Mouse (Mus musculus): Measurements from ENCODE around the gene Ebpl.

Ebpl gene

DNA sequence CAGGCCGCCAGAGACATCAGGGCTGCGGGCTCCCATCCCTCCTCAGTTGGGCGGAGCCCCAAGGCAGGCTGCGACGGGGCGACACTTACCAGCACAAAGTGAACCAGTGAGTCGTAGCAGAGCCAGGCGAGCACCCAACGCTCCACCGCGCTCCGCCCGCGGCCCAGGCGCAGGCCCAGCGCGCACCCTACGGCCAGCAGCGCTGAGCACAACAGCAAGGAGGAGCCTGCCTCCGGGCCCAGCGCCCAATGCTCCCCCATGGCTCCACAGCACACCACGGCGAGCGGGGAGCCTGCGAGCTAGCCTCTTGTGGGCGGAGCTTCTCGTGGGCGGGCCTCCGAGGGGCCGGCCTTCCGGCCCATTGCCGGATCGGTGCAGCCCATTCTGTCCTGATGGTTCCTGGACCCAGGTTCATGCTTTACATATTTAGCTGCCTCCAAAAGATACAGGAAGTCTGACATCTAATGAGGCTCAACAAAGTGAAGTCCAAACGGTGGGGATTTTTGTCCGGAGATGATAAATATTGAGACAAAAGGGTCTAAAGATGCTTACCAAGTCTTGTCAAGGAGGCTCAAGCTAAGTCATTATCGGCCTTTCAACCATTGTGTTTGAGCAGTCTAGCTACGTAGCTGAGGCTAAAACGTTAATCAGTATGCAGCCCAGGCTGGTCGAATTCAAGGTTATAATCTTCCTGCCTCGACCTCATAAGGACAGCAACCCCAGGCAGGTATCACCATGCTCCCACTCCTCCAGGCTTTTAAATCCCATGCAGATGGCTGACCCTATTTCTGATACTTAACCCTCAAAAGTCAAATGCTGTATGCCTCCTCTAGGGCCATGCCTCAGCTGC, at the start of gene Ebpl:
Gene Ebpl (minus strand): TSS at position 309 of the 850 bp plus-strand sequence.
- peak; percentile 70 for DNase-seq (ENCODE audit: low read depth, low spot score)

DNA sequence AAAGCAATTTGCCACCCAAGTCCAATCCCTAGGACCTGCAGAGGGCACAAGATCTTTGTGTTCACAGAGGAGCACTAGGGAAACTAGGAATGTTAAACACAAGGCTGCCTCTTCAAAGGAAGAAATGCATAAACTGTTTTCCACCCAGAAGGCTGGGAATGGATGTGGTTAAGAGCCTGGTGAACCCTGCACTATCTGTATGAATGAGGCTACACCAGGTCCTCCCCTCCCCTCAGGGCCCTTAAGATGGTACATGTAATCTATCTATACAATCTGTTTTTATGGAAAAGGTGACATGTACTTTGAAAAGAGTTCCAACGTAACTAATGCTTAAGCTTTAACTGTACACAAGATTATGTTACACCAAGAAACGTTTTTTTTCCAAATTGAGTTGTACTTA, 49.8 kb upstream of the Ebpl start:
- DNase-seq (ENCODE audit: low read depth, low spot score) = no peak

DNA sequence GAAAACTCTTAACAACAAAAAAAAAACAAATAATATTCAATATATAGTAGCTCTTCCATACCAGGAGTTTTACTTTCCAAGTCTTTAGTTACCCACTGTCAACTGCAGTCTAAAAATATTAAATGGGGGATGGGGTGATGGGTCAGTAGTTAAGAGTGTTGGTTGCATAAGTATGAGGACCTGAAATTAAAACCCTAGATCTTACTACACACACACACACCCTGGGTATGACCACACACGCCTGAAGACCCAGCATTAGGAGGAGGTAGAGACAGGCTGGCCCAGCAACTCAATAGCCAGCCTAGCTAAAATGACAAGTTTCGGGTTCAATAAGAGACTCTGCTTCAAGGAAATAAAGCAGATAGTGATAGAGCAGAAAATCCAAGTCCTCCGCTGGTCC, 46.8 kb upstream of the Ebpl start:
- no peak for DNase-seq (ENCODE audit: low read depth, low spot score)

DNA sequence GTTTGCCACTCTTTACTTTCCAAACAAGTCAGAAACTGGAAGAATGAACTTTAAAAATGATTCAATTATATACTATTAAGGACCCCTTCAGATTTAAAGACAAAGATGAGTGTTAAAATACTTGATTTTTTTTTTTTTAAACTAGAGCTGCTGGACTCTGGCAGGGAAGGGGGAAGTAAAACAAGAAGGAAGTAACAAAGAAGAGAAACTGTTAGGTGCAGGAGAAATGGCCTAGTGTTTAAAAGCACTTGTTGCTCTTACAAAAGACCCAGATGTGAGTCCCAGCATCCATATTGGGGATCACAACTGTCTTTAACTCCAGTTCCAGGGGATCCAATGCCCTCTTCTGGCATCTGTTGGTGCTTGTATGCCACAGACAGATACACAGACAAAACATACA, 45.5 kb upstream of the Ebpl start:
- no peak for DNase-seq (ENCODE audit: low read depth, low spot score)

DNA sequence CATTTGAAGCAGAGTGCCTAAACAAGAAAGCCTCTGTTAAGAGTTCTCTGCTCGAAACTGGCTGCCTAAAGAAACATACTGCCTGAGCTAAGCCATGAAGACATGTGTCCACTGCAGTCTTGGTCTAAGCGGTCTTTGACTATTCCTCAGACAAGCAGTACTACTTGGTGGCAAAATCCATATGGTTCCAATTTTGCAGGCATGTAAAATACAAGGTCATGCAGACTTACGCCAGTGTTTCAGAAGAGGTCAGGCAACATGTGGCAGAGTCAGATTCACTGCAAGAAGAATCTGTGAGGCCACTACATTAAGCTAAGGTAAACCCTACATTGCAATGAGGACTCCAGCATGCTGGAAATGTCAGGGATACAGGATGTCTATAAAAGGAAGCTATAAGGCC, 44.7 kb upstream of the Ebpl start:
- peak; percentile 16 for DNase-seq (ENCODE audit: low read depth, low spot score)

DNA sequence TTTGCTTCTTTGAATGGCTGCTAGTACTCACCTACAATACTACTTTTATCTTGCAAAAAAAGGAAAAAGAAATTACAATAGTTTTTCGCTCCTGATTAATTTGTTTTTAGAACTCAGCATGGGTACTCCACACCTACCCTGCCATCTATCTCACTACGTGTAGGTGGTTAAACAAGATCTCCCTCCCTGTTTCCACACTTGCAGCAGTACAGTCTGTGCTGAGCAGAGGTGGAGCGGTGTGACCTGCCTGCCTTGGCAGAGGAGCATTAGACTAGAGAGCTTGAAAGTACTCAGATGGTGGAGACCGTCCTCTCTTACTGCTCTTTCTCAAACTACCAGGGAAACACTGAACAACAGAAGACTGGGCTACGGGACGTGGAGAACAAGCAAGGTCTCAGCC, 34.5 kb upstream of the Ebpl start:
- no peak for DNase-seq (ENCODE audit: low read depth, low spot score)

DNA sequence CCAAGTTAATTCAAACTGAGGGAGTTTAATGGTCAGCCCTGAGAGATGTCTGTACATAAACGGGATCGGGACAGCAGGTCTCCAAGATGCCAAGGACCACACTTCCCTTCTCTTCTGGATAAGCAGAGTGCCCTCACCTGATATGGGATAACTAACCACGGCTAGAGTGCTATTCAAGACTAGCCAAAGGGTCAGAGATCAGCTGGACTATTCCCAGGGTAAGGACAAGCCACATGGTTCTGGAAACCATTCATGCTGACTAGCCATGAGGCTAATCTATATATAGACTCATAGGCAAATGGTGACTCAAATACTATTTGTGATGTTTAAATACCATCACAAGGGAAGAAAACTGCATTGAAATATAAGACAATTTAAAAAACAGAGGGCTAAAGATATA, 30.3 kb upstream of the Ebpl start:
- DNase-seq (ENCODE audit: low read depth, low spot score) = no peak

DNA sequence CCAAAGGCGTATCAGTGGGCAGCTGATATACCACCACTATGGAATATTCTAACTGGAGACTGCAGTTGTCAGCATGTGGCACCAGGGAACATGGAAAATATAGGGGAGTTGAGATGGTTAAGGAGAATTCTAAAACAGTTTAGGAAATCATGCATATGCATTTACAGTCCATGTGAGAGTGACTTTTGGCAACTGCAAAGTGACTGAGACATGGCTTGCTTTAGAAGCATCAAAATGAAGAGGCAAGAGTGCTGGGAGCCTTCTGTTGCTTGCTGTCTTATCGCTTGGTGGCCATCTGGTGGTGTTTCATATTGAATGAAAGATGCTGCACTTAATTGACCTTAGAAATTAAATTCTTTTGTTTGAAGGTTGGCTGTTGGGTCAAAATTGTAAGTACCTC, 7.1 kb upstream of the Ebpl start:
- DNase-seq (ENCODE audit: low read depth, low spot score) = no peak

DNA sequence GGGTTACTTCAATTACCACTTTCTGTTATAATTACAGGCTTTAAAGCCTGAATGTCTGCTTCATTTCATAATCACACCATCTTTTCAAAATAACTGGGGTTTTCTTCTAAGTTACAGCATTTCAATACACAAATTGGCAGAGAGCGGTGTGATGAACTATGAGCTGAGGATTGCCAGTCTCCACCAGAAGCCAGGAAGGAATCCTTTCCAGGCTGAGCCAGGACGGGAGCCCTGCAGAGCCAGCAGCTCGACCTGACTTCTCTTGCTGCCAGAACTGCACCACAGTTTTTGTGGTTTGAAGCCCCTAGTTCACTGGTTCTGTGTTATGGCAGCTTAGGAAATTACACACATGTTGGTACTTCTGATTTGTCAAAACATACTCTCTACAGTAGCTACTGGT, 4.4 kb upstream of the Ebpl start:
- DNase-seq (ENCODE audit: low read depth, low spot score) = no peak

DNA sequence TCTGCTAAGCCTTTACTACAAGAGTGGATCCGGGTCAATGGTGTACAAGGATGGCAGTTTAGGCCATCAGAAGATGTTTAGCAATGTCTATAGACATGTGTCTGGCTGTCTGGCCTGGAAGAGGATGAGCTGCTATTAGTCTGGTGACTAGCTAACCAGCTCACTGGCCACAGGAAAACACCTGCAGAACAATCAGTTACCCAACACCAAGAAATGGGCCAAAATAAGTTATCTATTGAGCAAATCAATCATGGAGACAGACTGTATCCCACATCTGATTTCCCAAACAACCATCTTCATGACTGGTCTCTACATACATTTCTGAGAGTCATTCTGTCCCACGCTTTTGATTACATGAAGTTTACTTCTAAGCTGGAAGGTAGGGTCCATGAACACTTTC, 3.5 kb upstream of the Ebpl start:
- DNase-seq (ENCODE audit: low read depth, low spot score) = no peak

DNA sequence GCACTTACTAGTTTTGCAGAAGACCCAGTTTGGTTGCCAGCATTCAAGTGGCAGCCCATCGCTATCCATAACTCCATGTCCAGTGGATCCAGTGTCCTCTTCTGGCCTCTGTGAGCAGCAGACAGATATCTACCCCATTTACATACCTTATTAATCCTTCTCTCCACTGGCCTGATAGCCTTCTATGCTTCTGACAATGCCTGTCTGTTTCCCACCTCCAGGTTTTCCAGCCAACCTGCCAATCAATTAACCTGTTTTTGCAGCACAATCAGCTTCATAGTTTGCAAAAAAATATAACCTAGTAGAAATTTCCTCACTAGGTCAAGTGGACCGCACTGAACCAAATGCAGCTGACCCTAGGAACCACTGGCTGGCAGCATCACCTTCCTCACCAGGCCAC, 2.0 kb upstream of the Ebpl start:
- no peak for DNase-seq (ENCODE audit: low read depth, low spot score)

DNA sequence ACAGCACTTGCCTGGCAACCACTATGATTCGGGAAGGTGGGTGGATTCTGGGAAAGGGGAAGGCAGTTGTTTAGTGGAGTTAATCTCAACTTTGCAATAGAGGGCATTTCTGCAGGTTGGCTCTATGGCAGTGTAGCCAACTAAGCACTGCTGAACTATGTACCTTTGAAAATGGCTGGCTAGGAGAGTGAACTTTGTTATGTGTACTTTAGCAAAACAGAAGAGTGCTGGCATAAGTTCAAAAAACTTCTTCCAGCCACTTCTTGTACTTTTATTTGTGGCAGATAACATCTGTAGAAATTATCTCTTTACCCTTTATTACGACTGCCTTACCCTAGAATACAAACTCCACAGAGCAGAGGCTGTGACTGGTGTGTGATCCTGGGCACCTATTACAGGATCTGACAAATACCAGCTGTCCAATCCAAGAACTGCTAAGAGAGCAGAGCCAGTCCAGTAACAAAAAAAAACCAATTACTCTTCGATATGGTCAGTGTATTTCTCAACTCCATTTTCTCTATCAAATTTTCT, 807 bp upstream of the Ebpl start:
- no peak for DNase-seq (ENCODE audit: low read depth, low spot score)

DNA sequence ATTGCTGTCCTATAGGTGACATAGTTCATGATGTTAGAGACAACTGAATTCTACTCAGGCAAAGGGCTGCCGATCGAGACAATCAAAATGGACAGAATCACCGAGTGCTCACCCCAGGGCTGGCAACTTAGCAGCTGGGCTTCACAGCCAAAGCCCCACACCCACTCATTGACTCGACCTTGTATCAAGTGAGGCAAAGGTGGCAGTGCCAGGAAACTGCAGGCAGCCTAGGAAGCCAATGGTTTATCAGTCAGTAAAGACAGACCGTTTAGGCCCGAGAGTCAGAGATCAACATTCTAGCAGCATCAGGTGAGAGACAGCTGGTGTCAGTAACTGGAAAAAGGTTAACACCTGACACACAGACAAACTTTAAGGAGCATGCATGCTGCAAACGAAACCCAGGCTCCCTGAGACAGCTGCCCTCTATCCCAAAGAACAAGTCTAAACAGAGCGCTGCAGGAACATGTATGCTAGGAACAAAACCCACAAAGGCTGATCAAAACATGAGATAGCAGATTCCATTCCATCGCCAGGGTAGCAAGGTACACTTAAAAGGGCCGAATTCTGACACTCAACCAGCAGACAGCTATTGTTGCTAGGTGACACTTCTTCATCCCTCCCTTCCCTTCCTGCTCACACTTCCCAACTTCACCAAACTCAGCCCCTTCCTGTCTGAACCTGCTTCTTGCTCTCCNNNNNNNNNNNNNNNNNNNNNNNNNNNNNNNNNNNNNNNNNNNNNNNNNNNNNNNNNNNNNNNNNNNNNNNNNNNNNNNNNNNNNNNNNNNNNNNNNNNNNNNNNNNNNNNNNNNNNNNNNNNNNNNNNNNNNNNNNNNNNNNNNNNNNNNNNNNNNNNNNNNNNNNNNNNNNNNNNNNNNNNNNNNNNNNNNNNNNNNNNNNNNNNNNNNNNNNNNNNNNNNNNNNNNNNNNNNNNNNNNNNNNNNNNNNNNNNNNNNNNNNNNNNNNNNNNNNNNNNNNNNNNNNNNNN, 5.7 kb downstream of the Ebpl start:
- no peak for DNase-seq (ENCODE audit: low read depth, low spot score)

DNA sequence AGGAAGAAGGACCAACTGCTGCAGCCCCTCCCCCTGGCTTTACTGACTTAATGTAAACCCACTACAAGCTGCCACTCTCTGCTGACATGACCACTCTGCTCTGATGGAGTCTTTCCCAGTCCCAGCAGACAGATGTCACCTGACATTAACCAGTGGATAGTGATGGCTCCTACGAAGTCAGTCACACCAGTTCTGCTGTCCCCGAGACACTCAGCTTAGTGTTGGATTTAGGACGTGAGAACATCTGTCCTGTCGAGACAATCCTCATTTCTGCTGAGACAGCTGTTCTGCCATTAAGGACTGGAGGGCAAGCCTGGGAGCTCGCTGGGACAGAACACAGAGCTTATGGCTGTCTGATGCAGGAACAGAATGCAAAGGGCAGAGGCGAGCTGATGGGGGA, 9.4 kb downstream of the Ebpl start:
- DNase-seq (ENCODE audit: low read depth, low spot score) = no peak

DNA sequence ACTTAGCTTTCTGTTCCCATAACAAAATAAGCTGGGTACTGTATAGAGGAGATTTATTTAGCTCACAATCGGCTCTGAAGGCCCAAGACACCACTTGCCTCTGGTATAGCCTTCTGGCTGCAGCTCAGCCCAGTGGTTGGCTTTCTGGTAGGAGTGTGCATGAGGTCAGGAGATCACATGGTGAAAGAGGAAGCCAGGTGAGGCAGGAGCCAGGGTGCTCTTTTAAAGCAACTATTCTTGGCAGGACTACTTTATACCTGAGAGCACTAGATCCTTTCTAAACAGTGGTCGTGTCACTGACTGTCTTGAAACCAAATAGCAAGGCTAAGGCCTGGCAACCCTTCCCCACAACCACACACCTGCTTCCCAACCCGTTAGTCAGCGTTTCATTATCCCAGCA, 10.4 kb downstream of the Ebpl start:
- no peak for DNase-seq (ENCODE audit: low read depth, low spot score)

DNA sequence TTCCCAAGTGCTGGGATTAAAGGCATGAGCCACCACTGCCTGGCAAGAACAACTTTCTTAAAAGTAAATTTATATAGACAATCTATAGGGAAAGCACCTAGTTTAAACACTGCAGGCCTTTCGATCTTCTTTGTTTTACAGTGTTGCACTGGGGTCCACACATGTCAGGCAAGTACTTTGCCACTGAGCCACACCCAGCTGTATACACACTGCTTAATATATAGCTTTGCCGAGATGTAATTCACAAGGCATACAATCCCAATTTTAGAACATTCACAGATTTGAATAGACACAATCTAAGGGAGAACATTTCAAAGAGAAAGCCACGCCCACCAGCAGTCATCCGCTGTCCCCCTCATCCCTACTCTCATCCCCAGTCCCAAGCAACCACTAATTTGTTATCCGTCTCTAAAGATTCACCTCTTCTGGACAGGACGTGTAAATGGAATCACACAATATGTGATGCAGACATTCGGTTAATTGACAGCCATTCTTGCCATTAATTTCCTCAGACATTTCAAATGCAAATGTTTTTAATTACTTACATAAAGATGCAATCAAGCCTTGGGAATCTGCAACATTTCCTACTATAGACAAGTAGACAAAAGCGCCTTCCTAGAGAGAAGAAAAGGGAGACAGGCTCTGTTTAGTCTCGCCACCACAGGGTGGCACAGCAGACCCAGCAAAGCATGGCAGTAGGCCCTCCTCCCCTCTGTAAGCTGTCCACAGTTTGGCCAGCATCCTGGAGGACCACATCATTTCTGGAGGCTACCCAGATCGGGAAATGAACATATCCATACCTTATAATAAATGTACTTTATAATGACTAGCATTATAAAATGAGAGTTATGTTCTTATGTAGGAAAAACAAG, 13.2 kb downstream of the Ebpl start:
- no peak for DNase-seq (ENCODE audit: low read depth, low spot score)

DNA sequence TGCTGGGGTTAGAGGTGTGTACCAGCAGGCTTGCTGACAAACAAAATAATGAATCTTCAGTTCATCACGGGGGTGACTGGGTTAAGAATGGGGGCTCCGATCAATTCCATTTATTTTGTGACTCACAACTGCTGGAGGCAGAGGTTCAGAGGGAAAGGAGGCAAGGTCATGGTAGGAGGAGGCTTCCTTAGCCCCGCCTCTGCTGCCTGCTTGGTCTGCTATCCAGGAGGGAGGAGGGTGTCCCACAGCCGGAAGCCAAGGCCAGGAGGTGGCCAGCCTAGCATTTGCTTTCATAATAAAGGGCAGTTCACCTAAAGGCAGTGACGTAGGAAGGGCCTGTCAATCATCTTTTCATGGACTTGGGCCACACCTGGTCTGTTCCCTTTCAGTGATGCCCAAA, 15.6 kb downstream of the Ebpl start:
- DNase-seq (ENCODE audit: low read depth, low spot score) = no peak

DNA sequence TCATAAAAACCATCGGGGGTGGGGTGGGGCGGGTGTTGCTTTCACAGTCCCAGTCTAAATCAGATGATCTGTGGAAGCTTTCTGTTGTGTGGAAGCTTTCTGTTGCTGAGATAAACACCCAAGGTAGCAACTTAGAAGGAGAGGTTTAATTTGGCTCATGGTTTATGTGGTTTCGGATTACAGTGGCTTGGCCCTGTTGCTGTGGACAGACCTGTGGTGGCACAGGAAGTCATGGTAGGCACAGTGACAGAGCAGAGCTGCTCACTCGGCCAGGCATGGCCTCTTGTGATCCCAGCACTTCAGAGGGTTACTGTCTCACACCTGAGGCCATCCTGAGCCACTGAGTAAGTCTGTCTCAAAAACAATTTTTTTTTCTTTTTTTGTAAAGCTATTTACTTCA, 20.9 kb downstream of the Ebpl start:
- no peak for DNase-seq (ENCODE audit: low read depth, low spot score)

DNA sequence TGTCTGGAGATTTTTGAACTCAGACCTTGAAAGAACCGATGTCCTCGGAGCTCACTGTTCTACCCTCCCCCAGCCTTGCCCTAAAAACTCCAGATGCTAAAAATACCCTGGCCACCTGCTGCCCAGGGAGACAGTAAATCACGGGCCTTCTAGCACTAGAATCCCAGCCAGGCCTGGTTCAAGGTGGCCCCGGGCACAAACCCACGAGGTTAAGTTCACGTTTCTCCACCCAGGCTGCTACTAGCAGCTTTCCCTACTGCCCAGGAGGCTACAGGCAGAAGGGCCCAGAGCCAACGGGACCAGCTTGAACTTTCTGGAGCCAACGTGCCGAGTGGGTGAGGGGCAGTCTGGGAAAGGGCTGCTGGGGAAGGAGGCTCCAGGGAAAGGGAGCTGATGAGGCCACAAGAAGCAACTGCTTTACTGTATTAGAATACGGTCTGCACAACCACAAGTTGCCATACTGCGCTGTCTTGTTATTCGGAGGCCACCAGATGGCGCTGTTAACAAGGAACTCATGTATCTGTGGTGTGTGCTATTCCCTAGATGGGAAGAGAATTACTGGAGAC, 29.2 kb downstream of the Ebpl start:
- DNase-seq (ENCODE audit: low read depth, low spot score) = peak; percentile 75

DNA sequence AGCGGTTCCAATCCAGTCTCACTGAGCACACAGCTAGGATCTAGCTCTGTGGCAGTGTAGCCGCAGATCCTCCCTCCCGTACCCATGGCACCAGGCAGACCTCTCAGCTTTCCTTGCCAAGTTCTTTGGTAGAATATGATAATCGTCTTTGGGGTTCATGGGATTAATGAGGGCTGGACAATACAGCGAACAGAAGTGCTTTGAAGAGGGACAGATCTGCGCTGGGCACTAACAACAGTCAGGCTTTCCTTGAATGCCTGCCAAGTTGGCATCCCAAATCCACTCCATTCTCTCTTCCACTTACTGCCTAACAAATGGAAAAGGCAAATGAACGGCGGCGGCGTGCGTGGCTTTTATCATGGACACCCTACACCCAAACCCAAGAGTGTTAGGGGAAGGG, 29.6 kb downstream of the Ebpl start:
- DNase-seq (ENCODE audit: low read depth, low spot score) = no peak

Measured in embryo, embryonic 11.5 days (tissue).